ENCODE assay signal across 8 mouse cellular contexts in the genomic region with DNA sequence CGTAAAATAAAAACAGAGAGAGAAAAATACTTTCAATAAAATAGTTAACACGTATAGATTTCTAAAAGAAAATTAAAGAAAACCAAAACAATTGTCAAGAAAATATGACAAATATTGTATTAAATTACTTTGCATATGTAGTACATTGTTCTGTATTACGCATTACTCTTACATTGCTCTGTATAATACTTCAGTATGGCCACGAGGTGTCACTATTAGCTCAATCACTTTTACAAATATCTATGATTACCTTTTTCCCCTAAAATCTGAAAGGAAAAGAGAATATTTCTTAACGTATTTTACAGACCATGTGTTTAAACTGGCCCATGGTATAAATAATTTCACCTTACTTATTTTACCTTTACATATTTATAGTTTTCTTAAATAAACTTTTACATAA.
DNase-seq lines count a peak whose midpoint lies in the region; ATAC-seq and TF ChIP-seq lines count a peak whose summit lies in the region.

No protein-coding gene starts in this region.

- no peaks in the 10 kb centered on the region for H3K4me1 ChIP-seq in lung, embryonic 14.5 days (ENCODE audit: insufficient read depth)

- no peak overlapping the region for H3K27ac ChIP-seq in lung, embryonic 14.5 days (ENCODE audit: low read depth)

- H3K4me2 ChIP-seq in lung, embryonic 14.5 days, result no peak overlapping the region

- no peaks in the 10 kb centered on the region for H3K36me3 ChIP-seq in lung, embryonic 14.5 days (ENCODE audit: insufficient read depth)

- TF ChIP-seq CTCF in lung, embryonic 14.5 days (IDR thresholded peaks at IDR 0.05; ENCODE audit: low read depth), result peak; percentile 64

- 31% methylated on average over 5 of the region's 5 CpGs for WGBS in lung, embryonic 14.5 days

- DNase-seq in cerebellum, adult 9-10 months, result peak; percentile 72
- DNase-seq in cerebellum, postnatal 36 days, result no peak
- DNase-seq in lung, embryonic 14.5 days, result peak; percentile 79
- no peak for DNase-seq in lung, postnatal 4 days
- DNase-seq in retina, postnatal 7 days (ENCODE audit: low read depth, low spot score), result peak; percentile 23
- no peak for DNase-seq in layer of hippocampus, postnatal 25 days (ENCODE audit: extremely low spot score in 1 of 2, low spot score in 1 of 2)

- no peak overlapping the region for H3K4me3 ChIP-seq in lung, embryonic 14.5 days (ENCODE audit: low read depth, low read length)

- H3K27me3 ChIP-seq in lung, embryonic 14.5 days (ENCODE audit: insufficient read depth, low read length), result no peaks in the 10 kb centered on the region

- H3K9me3 ChIP-seq in lung, embryonic 14.5 days (ENCODE audit: low read depth, low read length), result no peaks in the 10 kb centered on the region

- H3K9ac ChIP-seq in lung, embryonic 14.5 days, result no peak overlapping the region

- peak; percentile 62; the same call in 1 of the 2 replicates for ATAC-seq in lung, embryonic 14.5 days (ENCODE audit: insufficient read depth)
- peak; percentile 42 to 62; a peak in 3 of 4 replicates for ATAC-seq in hematopoietic stem cell, adult 5-6 weeks (replicated peaks in 1 of 2; ENCODE audit: insufficient read depth in 1 of 2, low FRiP score in 2 of 2, low TSS enrichment in 1 of 2, low read depth in 1 of 2, poor library complexity in 2 of 2, severe bottlenecking in 2 of 2)
- ATAC-seq in megakaryocyte, adult 5-6 weeks (ENCODE audit: poor library complexity, severe bottlenecking), result no peak

Comparison
In these comparisons a context has a peak if more than half of its experiments do, and no peak if none do; other contexts are left out.
1. DNase-seq: peak in cerebellum, adult 9-10 months (single experiment), lung, embryonic 14.5 days (single experiment) and retina, postnatal 7 days (single experiment); none in cerebellum, postnatal 36 days (0 of 2), lung, postnatal 4 days (0 of 2) and layer of hippocampus, postnatal 25 days (0 of 2).